Mouse (Mus musculus) left cerebral cortex, adult 2 months (tissue): Measurements from ENCODE around the gene Ccdc136. TPM values are rescaled to one million over a fixed set of nuclear protein-coding genes. Genes with fewer than 3 reads are reported as not detected.
A peak's percentile ranks its signal among the peaks of the same experiment; 100 is the strongest.

ENCODE experiments used
- DNase-seq, 2 experiments: peaks; one replicate each; pipeline ENCODE4 v3.0.0; 2021 to 2022; ENCODE audit warnings: low spot score in 2 of 2, mixed read lengths in 1 of 2; ENCODE audit errors: extremely low spot score in 1 of 2
- H3K27ac ChIP-seq: fragments of 200-600 bp; 2 replicates; pipeline ENCODE4 v1.8.1; 2022
- H3K4me3 ChIP-seq: fragments of 200-600 bp; 2 replicates; pipeline ENCODE4 v1.8.1; 2022
- CTCF ChIP-seq: fragments of 200-600 bp; IDR thresholded peaks from 2 replicates; pipeline ENCODE4 v1.8.1; 2022; ENCODE audit warnings: antibody characterized with exemption, mild to moderate bottlenecking, moderate library complexity
- intact Hi-C: fragments of 180-260 bp; cut with DNase I; formaldehyde crosslinking; loops from one replicate; pipeline ENCODE4 v1.15.1; 2025
- total RNA-seq, 2 experiments: library from RNA; stranded (reverse); gene quantifications; 2 replicates each; pipeline ENCODE4 v1.2.3; 2021

Gene Ccdc136
- total RNA-seq, 2 experiments from 2014 or later = 104 to 105 TPM

DNA sequence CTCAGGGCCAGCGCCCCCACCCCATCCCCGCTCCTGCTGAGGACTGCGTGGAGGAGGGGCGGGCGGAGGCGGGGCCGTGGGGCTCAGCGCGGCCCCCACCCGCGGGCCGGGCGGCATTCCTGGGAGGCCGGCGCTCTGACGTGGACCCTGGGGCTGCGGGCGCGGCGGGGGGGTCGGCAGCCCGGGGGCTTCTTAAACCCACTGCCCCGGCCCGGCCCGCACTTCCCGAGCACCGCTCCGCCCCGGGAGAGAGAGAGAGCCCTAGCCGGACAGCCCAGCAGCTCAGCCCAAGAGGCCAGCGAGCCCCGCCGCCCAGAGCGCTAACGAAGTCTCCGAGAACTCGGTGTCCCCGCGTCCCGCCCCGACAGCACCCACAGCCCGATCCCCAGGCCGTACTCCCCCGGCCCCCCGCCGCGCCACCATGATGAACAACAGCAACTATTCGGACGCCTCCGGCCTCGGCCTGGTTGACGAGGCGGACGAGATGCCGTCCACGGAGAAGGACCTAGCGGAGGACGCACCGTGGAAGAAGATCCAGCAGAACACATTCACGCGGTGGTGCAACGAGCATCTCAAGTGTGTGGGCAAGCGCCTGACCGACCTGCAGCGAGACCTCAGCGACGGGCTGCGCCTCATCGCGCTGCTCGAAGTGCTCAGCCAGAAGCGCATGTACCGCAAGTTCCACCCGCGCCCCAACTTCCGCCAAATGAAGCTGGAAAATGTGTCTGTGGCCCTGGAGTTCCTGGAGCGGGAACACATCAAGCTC, 37.1 kb downstream of the Ccdc136 start, which contains the start of gene Flnc:
TSS of gene Flnc (plus strand) at position 219 of the 766 bp plus-strand sequence.
- no peak for DNase-seq
- peak within 1 kb of the TSS; percentile 38 for H3K4me3 ChIP-seq
- H3K27ac ChIP-seq = no peak within 1 kb of the TSS
- no peak for TF ChIP-seq CTCF
- intact Hi-C loops = no loop called here

DNA sequence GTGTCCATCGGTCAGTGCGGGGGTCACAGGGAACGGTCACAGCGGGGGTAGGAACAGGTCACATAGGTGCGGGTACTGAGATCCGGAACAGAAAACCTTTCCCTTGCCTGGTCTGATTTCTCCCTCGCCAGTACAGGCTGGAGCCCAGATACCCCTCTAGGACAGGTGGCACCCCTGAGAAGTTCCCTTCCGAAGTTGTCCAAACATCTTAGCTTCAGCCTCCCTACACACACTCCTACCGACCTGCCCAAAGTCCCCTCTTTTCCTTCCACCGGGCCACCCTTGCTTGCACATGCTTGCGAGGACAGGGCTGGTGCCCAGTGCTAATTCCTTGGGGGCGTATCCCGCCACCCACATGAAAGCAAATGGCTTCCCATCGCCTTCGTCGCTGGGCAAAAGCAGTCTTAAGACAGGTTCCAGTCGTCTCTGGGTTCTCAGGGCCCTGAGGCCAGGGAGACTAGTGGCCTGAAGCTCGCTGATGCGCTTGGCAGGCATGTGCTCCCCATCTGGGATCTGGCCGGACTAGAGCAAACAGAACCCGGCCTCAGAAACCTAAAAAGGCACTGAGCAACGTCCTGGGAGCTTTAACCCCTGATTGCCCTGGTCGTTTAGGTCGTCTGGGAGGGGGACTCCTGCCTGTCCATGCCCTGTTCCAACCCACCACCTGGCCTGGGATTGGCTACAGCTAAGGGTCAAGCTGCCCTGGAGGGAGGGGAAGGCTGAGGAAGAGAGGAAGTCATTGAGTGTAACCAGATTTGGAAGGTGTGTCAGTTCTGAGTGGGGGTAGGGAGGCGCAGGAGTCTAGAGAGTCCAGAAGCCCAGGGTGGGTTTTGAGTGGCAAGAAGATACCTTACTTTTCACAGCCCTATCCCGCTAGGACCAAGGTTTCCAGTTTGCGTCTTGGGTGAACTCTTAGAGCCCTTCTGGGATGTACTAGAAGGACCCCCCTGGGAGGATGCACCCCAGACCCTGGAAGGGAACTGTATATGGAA, 38.0 kb downstream of the Ccdc136 start:
- no peak for DNase-seq
- no peak overlapping the region for H3K27ac ChIP-seq
- no peak for TF ChIP-seq CTCF
- no peak overlapping the region; the same call in none of the 2 replicates for H3K4me3 ChIP-seq
- intact Hi-C loops = no loop called here

DNA sequence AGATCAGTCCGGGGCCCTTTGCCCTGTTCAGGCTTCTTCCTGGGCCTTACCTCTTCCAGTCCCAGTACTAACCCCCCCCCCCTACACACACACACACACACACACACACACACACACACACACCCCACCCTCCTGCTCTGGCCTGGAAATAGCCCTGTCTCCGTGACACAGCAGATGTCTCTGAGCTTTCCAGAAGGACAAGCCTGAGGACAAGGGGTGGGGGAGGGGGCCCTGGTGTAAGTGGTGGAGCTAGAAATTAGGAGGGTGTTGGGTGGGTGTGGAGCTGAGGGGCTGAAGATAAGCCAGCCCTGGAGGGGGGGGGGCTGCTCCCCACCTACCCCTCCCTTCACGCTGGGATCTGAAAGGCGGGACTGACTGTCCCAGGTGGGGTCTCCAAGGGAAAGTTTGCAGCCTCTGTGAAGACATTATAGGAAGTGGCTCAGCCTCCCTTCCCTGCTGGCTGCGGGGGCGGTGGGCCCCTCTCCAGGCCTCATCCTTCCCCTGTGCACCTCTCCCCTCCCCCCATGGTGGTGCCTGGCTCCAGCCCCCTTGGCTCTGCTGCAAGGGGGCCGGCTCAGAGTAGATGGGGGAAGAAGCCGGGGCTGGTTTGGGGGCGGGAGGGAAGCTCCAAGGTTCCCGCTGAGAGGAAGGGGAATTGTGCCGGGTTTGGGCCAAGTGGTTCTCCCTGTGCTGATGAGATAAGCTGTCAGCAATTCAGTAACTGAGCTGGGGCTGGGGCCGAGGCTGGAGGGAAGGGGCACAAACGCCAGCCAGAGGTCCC, 39.0 kb downstream of the Ccdc136 start:
- Histone ChIP-seq H3K4me3 (no peak overlapping the region), H3K27ac (no peak overlapping the region)
- TF ChIP-seq CTCF = no peak
- intact Hi-C loops = no loop called here
- DNase-seq = no peak

DNA sequence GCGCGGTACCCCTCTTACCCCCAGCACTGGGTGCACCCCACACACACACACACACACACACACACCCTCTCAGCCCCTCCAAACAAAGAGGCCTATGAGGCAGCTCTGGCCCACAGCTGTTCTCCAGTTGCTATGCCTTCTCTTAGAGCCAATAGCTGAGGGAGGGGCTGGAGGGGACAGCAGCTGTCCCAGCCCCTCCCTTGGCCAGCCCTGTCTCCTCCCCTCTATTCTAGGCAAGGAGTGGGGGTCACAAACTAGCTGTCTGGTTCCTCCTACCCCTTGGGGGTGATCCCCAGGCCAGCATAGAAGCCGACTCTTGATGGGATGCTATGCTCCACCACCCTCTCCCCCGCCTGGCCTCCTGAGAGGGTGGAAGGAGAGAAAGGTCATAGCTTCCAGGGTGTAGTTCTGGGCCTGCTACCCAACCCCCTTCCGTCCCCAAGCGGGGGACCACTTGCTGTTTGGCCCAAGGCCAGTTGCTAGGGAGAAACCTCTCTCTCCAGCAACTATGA, 39.9 kb downstream of the Ccdc136 start:
- no peak for TF ChIP-seq CTCF
- Histone ChIP-seq H3K4me3 (no peak overlapping the region), H3K27ac (no peak overlapping the region)
- DNase-seq = no peak
- intact Hi-C loops = no loop called here

DNA sequence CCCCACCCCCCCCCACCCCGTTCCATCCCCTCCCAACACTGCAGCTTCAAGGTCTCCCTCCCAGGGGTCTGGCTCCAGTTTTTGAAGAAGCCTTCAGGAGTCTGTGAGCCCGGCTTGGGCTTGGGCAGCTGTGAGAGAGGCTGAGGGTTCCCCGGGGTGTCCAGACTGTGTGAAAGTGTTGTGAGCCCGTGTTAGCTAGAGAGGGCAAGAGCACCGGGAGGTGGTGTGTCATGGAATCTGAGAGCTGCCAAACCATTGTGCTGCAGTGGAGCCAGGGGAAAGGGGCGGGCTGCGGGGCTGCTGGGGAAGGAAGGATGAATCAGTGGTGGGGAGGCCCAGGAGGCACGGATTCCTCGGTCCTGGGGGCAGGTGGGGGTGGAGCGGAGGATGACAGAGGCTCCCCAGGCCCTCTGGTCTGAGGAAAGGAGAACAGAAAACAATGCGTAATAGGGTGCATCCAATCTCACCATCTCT, 40.4 kb downstream of the Ccdc136 start:
- DNase-seq = no peak
- no peak overlapping the region for H3K27ac ChIP-seq
- H3K4me3 ChIP-seq = no peak overlapping the region
- TF ChIP-seq CTCF = no peak
- intact Hi-C loops = no loop called here

DNA sequence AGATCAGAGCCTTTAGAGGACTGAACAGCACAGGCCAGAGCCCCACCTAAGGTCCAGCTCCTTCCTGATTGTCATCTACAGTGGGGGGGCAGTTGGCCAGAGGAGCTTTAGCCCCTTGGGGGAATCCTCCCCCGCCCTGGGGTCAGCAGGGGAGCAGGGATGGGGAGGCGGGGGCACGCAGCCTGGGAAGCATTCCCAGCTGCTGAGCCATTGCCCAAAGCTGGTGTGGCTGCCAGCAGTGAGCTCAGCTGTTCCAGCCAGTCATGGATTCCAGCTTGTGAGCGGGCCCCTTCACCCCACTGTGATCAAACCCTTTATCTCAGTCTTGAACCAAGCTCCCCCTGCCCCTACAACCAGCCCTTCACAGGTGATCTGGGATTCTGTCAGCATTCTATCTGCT, 43.1 kb downstream of the Ccdc136 start:
- DNase-seq = no peak
- intact Hi-C loops = no loop called here
- no peak for TF ChIP-seq CTCF
- Histone ChIP-seq H3K27ac (no peak overlapping the region), H3K4me3 (no peak overlapping the region)

DNA sequence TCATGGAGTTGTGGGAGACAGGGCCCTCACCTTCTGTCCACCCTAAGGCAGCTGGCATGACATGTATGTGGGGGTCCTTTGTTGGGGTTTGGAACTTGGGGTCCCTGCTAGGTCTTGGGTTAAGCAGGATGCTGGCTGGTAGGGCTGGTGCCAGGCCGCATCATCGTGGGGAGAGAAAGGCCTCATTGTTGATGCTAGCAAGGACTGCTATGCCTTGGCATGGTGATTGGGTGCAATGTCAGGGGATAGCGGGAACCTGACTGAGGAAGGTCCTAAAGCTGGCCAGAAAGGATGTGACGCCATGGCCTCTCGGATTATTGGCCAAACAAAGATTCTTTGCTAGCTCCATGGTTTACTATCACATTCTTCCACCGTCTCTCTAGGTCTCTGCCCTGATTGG, 43.7 kb downstream of the Ccdc136 start:
- Histone ChIP-seq H3K27ac (no peak overlapping the region), H3K4me3 (no peak overlapping the region)
- intact Hi-C loops = loop anchor here (5.0 kb wide), 1 partner anchor 213 kb away; no protein-coding TSS in a partner anchor
- no peak for TF ChIP-seq CTCF
- DNase-seq = no peak

DNA sequence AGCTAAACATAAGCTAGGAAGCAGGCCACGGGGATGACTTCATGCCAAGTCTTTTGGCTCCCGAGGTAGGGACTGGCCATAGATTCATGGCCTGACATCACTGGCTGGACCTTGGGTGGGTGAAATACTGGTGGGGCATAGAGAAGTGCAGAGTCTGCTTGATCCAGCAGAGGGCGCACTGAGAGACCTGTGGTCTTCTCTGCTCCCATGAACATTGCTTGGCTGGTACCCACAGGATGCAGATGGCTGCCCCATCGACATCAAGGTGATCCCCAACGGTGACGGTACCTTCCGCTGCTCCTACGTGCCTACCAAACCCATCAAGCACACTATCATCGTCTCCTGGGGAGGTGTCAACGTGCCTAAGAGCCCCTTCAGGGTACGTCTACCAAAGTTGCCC, 48.7 kb downstream of the Ccdc136 start:
- intact Hi-C loops = loop anchor here (5.0 kb wide), 1 partner anchor 208 kb away; no protein-coding TSS in a partner anchor
- no peak for DNase-seq
- H3K27ac ChIP-seq = no peak overlapping the region
- TF ChIP-seq CTCF = peak; percentile 65
- no peak overlapping the region for H3K4me3 ChIP-seq

DNA sequence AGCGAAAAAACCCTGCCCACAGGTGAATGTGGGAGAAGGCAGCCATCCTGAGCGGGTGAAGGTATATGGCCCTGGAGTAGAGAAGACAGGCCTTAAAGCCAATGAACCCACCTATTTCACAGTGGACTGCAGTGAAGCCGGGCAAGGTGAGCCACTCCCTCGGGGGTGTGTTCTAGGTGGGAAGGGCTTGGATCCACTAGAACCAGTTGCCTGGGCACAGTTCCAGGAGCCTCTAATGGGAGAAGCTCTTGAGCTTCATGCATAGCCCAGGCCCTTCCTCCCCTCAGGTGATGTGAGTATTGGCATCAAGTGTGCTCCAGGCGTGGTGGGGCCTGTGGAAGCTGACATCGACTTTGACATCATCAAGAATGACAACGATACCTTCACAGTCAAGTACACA, 49.2 kb downstream of the Ccdc136 start:
- Histone ChIP-seq H3K27ac (no peak overlapping the region), H3K4me3 (no peak overlapping the region)
- no peak for DNase-seq
- intact Hi-C loops = no loop called here
- no peak for TF ChIP-seq CTCF

DNA sequence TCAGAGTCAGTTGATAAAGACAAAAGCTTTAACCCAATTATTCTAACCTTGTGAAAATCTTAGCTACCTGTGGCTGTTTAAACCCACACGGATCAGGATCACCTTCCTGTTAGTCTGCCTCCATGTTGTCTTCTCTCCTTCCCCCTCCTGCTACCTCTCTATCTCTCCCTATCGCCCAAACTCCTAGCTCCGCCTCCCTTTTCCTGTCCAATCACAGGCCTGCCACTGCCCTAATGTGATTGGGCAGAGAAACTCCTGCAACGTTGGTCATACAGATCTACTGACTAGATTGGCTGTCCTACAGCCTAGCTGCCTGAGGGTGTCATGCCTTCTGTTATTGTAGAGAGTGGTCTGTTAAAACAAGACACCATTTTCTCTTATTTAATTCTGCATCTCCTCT, 53.7 kb downstream of the Ccdc136 start:
- H3K4me3 ChIP-seq = no peak overlapping the region
- TF ChIP-seq CTCF = no peak
- no peak for DNase-seq
- intact Hi-C loops = no loop called here
- H3K27ac ChIP-seq = no peak overlapping the region

DNA sequence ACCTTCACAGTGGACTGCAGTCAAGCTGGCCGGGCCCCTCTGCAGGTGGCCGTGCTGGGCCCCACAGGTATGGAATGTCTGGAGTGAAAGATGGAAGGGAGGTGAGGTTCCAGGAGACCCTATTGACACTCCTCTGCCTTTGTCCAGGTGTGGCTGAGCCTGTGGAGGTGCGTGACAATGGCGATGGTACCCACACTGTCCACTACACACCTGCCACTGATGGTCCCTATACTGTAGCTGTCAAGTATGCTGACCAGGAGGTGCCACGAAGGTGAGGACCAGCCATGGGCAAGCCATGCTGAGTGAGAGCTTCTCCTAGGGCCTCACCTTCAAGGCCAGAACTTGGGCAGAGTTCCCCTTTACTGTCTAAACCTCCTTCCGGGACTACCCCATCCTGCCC, 54.6 kb downstream of the Ccdc136 start:
- no peak for TF ChIP-seq CTCF
- no peak overlapping the region for H3K4me3 ChIP-seq
- no peak overlapping the region for H3K27ac ChIP-seq
- no peak for DNase-seq
- intact Hi-C loops = no loop called here
